Mouse (Mus musculus): ENCODE measurements around the gene Tmem150a. TPM values are rescaled to one million over a fixed set of nuclear protein-coding genes. Genes with fewer than 3 reads are reported as not detected.

The Tmem150a gene
- 6.6 and 8.7 TPM in 2 replicates for polyA plus RNA-seq (2012; rRNA removed)

GRCm38 (mm10) chr6:72355066-72355911 lies at the start of gene Tmem150a:
Tmem150a (plus strand) TSS chr6:72355447.
- TF ChIP-seq POLR2A (IDR thresholded peaks at IDR 0.05; ENCODE audit: control insufficient read depth, low read depth, low read length) (no peak), CTCF (IDR thresholded peaks at IDR 0.05; ENCODE audit: control insufficient read depth, insufficient read depth, insufficient replicate concordance, low read depth, low read length) (no peak)
- Histone ChIP-seq H3K4me3 (ENCODE audit: control insufficient read depth, low read depth, low read length) (peak within 1 kb of the TSS; percentile 91), H3K27ac (ENCODE audit: control insufficient read depth, insufficient read depth, low read depth, low read length) (peak within 1 kb of the TSS; percentile 62; the same call in 1 of the 2 replicates), H3K27me3 (ENCODE audit: control insufficient read depth, insufficient read depth, low read length) (no peaks in the 10 kb centered on the region), H3K36me3 (ENCODE audit: control insufficient read depth, insufficient read depth, low read length) (peaks cover 4% of the 10 kb centered on the region), H3K4me1 (ENCODE audit: control insufficient read depth, insufficient read depth, low read length) (peaks cover 8% of the 10 kb centered on the region)

GRCm38 (mm10) chr6:72312198-72312597 lies 43.0 kb upstream of the Tmem150a start:
- Histone ChIP-seq H3K36me3 (ENCODE audit: control insufficient read depth, insufficient read depth, low read length) (no peaks in the 10 kb centered on the region), H3K4me1 (ENCODE audit: control insufficient read depth, insufficient read depth, low read length) (no peaks in the 10 kb centered on the region; the same call in 1 of the 2 replicates), H3K27ac (ENCODE audit: control insufficient read depth, insufficient read depth, low read depth, low read length) (no peak overlapping the region), H3K27me3 (ENCODE audit: control insufficient read depth, insufficient read depth, low read length) (no peaks in the 10 kb centered on the region), H3K4me3 (ENCODE audit: control insufficient read depth, low read depth, low read length) (no peak overlapping the region)
- TF ChIP-seq CTCF (IDR thresholded peaks at IDR 0.05; ENCODE audit: control insufficient read depth, insufficient read depth, insufficient replicate concordance, low read depth, low read length) = no peak
- no peak for TF ChIP-seq POLR2A (IDR thresholded peaks at IDR 0.05; ENCODE audit: control insufficient read depth, low read depth, low read length)

GRCm38 (mm10) chr6:72313124-72313867 lies 42.0 kb upstream of the Tmem150a start:
- Histone ChIP-seq H3K27ac (ENCODE audit: control insufficient read depth, insufficient read depth, low read depth, low read length) (no peak overlapping the region), H3K27me3 (ENCODE audit: control insufficient read depth, insufficient read depth, low read length) (no peaks in the 10 kb centered on the region), H3K4me3 (ENCODE audit: control insufficient read depth, low read depth, low read length) (no peak overlapping the region), H3K36me3 (ENCODE audit: control insufficient read depth, insufficient read depth, low read length) (peaks cover 1% of the 10 kb centered on the region), H3K4me1 (ENCODE audit: control insufficient read depth, insufficient read depth, low read length) (no peaks in the 10 kb centered on the region; the same call in 1 of the 2 replicates)
- TF ChIP-seq POLR2A (IDR thresholded peaks at IDR 0.05; ENCODE audit: control insufficient read depth, low read depth, low read length) = no peak
- no peak for TF ChIP-seq CTCF (IDR thresholded peaks at IDR 0.05; ENCODE audit: control insufficient read depth, insufficient read depth, insufficient replicate concordance, low read depth, low read length)

GRCm38 (mm10) chr6:72315384-72315783 lies 39.9 kb upstream of the Tmem150a start:
- Histone ChIP-seq H3K27me3 (ENCODE audit: control insufficient read depth, insufficient read depth, low read length) (no peaks in the 10 kb centered on the region), H3K4me3 (ENCODE audit: control insufficient read depth, low read depth, low read length) (no peak overlapping the region), H3K4me1 (ENCODE audit: control insufficient read depth, insufficient read depth, low read length) (no peaks in the 10 kb centered on the region; the same call in 1 of the 2 replicates), H3K27ac (ENCODE audit: control insufficient read depth, insufficient read depth, low read depth, low read length) (no peak overlapping the region), H3K36me3 (ENCODE audit: control insufficient read depth, insufficient read depth, low read length) (peaks cover 6% of the 10 kb centered on the region)
- TF ChIP-seq POLR2A (IDR thresholded peaks at IDR 0.05; ENCODE audit: control insufficient read depth, low read depth, low read length) = no peak
- TF ChIP-seq CTCF (IDR thresholded peaks at IDR 0.05; ENCODE audit: control insufficient read depth, insufficient read depth, insufficient replicate concordance, low read depth, low read length) = no peak

- Histone ChIP-seq H3K4me1 (ENCODE audit: control insufficient read depth, insufficient read depth, low read length) (no peaks in the 10 kb centered on the region; the same call in 1 of the 2 replicates), H3K36me3 (ENCODE audit: control insufficient read depth, insufficient read depth, low read length) (peaks cover 8% of the 10 kb centered on the region), H3K4me3 (ENCODE audit: control insufficient read depth, low read depth, low read length) (no peak overlapping the region), H3K27me3 (ENCODE audit: control insufficient read depth, insufficient read depth, low read length) (no peaks in the 10 kb centered on the region), H3K27ac (ENCODE audit: control insufficient read depth, insufficient read depth, low read depth, low read length) (no peak overlapping the region)
- no peak for TF ChIP-seq POLR2A (IDR thresholded peaks at IDR 0.05; ENCODE audit: control insufficient read depth, low read depth, low read length)
- no peak for TF ChIP-seq CTCF (IDR thresholded peaks at IDR 0.05; ENCODE audit: control insufficient read depth, insufficient read depth, insufficient replicate concordance, low read depth, low read length)
Measured at GRCm38 (mm10) chr6:72316044-72316443, 39.2 kb upstream of the Tmem150a start.

- H3K4me1 ChIP-seq (ENCODE audit: control insufficient read depth, insufficient read depth, low read length) = no peaks in the 10 kb centered on the region
- no peak overlapping the region for H3K4me3 ChIP-seq (ENCODE audit: control insufficient read depth, low read depth, low read length)
- peaks cover 8% of the 10 kb centered on the region for H3K36me3 ChIP-seq (ENCODE audit: control insufficient read depth, insufficient read depth, low read length)
- H3K27me3 ChIP-seq (ENCODE audit: control insufficient read depth, insufficient read depth, low read length) = no peaks in the 10 kb centered on the region
- TF ChIP-seq POLR2A (IDR thresholded peaks at IDR 0.05; ENCODE audit: control insufficient read depth, low read depth, low read length) = no peak
- no peak for TF ChIP-seq CTCF (IDR thresholded peaks at IDR 0.05; ENCODE audit: control insufficient read depth, insufficient read depth, insufficient replicate concordance, low read depth, low read length)
- H3K27ac ChIP-seq (ENCODE audit: control insufficient read depth, insufficient read depth, low read depth, low read length) = no peak overlapping the region
Measured at GRCm38 (mm10) chr6:72318440-72318839, 36.8 kb upstream of the Tmem150a start.

GRCm38 (mm10) chr6:72319019-72319418 lies 36.2 kb upstream of the Tmem150a start:
- H3K4me1 ChIP-seq (ENCODE audit: control insufficient read depth, insufficient read depth, low read length) = no peaks in the 10 kb centered on the region
- H3K36me3 ChIP-seq (ENCODE audit: control insufficient read depth, insufficient read depth, low read length) = peaks cover 8% of the 10 kb centered on the region
- TF ChIP-seq CTCF (IDR thresholded peaks at IDR 0.05; ENCODE audit: control insufficient read depth, insufficient read depth, insufficient replicate concordance, low read depth, low read length) (no peak), POLR2A (IDR thresholded peaks at IDR 0.05; ENCODE audit: control insufficient read depth, low read depth, low read length) (no peak)
- no peak overlapping the region for H3K27ac ChIP-seq (ENCODE audit: control insufficient read depth, insufficient read depth, low read depth, low read length)
- no peak overlapping the region for H3K4me3 ChIP-seq (ENCODE audit: control insufficient read depth, low read depth, low read length)
- no peaks in the 10 kb centered on the region for H3K27me3 ChIP-seq (ENCODE audit: control insufficient read depth, insufficient read depth, low read length)

Data from testis, adult 2 months (tissue).